25 mouse cellular contexts compared by ENCODE assay signal in genomic region chr7:96562890-96563289, GRCm38 (mm10).
DNase-seq lines count a peak whose midpoint lies in the region; ATAC-seq and TF ChIP-seq lines count a peak whose summit lies in the region.
"Had no signal": no experiment of that assay in that cellular context is flagged by ENCODE, and none has a peak within 500 bp of the region (broad histone marks: within the 10 kb centered on the region; RNA-seq: fewer than 3 reads in every experiment).

No protein-coding gene starts in this region.

- H3ac ChIP-seq in myocyte (ENCODE audit: control insufficient read depth, insufficient read length), result no peak overlapping the region

- no peaks in the 10 kb centered on the region for H3K36me3 ChIP-seq in kidney, embryonic 15.5 days
- peaks cover 1% of the 10 kb centered on the region for H3K36me3 ChIP-seq in embryonic facial prominence, embryonic 10.5 days (replicated peaks)
- no peaks in the 10 kb centered on the region for H3K36me3 ChIP-seq in myocyte (ENCODE audit: control insufficient read depth, insufficient read depth)
- H3K36me3 ChIP-seq in liver, embryonic 12.5 days, result no peaks in the 10 kb centered on the region
- H3K36me3 ChIP-seq: embryonic facial prominence, embryonic 15.5 days; forebrain, embryonic 12.5 days; forebrain, embryonic 15.5 days had no signal

- no peaks in the 10 kb centered on the region for H3K79me2 ChIP-seq in myocyte (ENCODE audit: control insufficient read depth, insufficient read depth)

- H3K27ac ChIP-seq in kidney, embryonic 15.5 days, result no peak overlapping the region
- no peak overlapping the region for H3K27ac ChIP-seq in embryonic facial prominence, embryonic 10.5 days (replicated peaks)
- H3K27ac ChIP-seq in liver, embryonic 12.5 days, result no peak overlapping the region
- H3K27ac ChIP-seq: embryonic facial prominence, embryonic 15.5 days; forebrain, embryonic 12.5 days; forebrain, embryonic 15.5 days; hindbrain, embryonic 14.5 days; hindbrain, postnatal 0 days had no signal

- H3K4me1 ChIP-seq in kidney, embryonic 15.5 days, result peaks cover 39% of the 10 kb centered on the region
- peaks cover 21% of the 10 kb centered on the region for H3K4me1 ChIP-seq in embryonic facial prominence, embryonic 10.5 days
- no peaks in the 10 kb centered on the region for H3K4me1 ChIP-seq in liver, embryonic 12.5 days

- H3K9me3 ChIP-seq in kidney, embryonic 15.5 days (replicated peaks), result no peaks in the 10 kb centered on the region
- H3K9me3 ChIP-seq in embryonic facial prominence, embryonic 10.5 days, result no peaks in the 10 kb centered on the region
- no peaks in the 10 kb centered on the region for H3K9me3 ChIP-seq in liver, embryonic 12.5 days (replicated peaks)
- H3K9me3 ChIP-seq: embryonic facial prominence, embryonic 15.5 days; forebrain, embryonic 15.5 days had no signal

- ATAC-seq in kidney, embryonic 15.5 days (replicated peaks; ENCODE audit: low FRiP score), result peak; percentile 49
- ATAC-seq in CD4-positive, CD25-positive, alpha-beta regulatory T cell, adult 4 months, result no peak
- no peak for ATAC-seq in liver, embryonic 12.5 days
- ATAC-seq: forebrain, embryonic 15.5 days; hindbrain, postnatal 0 days; inflammation-experienced regulatory T-cells, adult 6 months had no signal

- DNase-seq in kidney, postnatal 4 days, result no peak
- peak; percentile 90 for DNase-seq in Muller cell, postnatal 12 days (ENCODE audit: inconsistent ontology term)
- DNase-seq in embryonic facial prominence, embryonic 10.5 days (ENCODE audit: low spot score), result peak; percentile 23
- no peak for DNase-seq in retina, embryonic 14.5 days (ENCODE audit: low spot score)
- DNase-seq: adrenal gland, adult 8-10 months; adrenal gland, postnatal 25 days; cerebellum, adult 11-12 months; cerebellum, adult 8-10 months; cerebellum, postnatal 10 days; cerebellum, postnatal 36 days; embryo, embryonic 11 days; gastrocnemius, postnatal 10 days; heart, adult 11 months; kidney, adult 18-20 months had no signal

- no peak for TF ChIP-seq POLR2A in myocyte (IDR thresholded peaks at IDR 0.05; ENCODE audit: insufficient read length, low read depth)

- no peak overlapping the region for H3K9ac ChIP-seq in kidney, embryonic 15.5 days
- no peak overlapping the region for H3K9ac ChIP-seq in liver, embryonic 12.5 days
- H3K9ac ChIP-seq: embryonic facial prominence, embryonic 15.5 days; forebrain, embryonic 12.5 days; forebrain, embryonic 15.5 days; hindbrain, embryonic 14.5 days had no signal

- no peak overlapping the region for H3K4me3 ChIP-seq in kidney, embryonic 15.5 days (replicated peaks)
- no peak overlapping the region for H3K4me3 ChIP-seq in embryonic facial prominence, embryonic 10.5 days
- H3K4me3 ChIP-seq in myocyte, result no peak overlapping the region
- H3K4me3 ChIP-seq in liver, embryonic 12.5 days, result no peak overlapping the region
- H3K4me3 ChIP-seq: embryonic facial prominence, embryonic 15.5 days; forebrain, embryonic 12.5 days; forebrain, embryonic 15.5 days had no signal

- 31% methylated on average over 3 of the region's 3 CpGs for WGBS in kidney, embryonic 15.5 days
- 30% methylated on average over 3 of the region's 3 CpGs for WGBS in embryonic facial prominence, embryonic 10.5 days
- 31% methylated on average over 3 of the region's 3 CpGs for WGBS in liver, embryonic 12.5 days (ENCODE audit: insufficient replicate concordance)

- H3K4me2 ChIP-seq in kidney, embryonic 15.5 days, result no peak overlapping the region
- peak overlapping the region; percentile 80 for H3K4me2 ChIP-seq in myocyte (ENCODE audit: low read depth)
- H3K4me2 ChIP-seq in liver, embryonic 12.5 days, result no peak overlapping the region
- H3K4me2 ChIP-seq: embryonic facial prominence, embryonic 15.5 days; forebrain, embryonic 12.5 days; forebrain, embryonic 15.5 days; heart, embryonic 11.5 days; hindbrain, embryonic 14.5 days had no signal

- H3K27me3 ChIP-seq in kidney, embryonic 15.5 days, result peaks cover 5% of the 10 kb centered on the region; the same call in 1 of the 2 replicates
- H3K27me3 ChIP-seq in embryonic facial prominence, embryonic 10.5 days (replicated peaks; ENCODE audit: low read depth, poor library complexity, severe bottlenecking), result no peaks in the 10 kb centered on the region
- no peaks in the 10 kb centered on the region for H3K27me3 ChIP-seq in myocyte (ENCODE audit: control insufficient read depth, insufficient read depth, insufficient read length)
- 0 out of 2 replicates have a peak, but pooled peaks cover 12% of the 10 kb centered on the region for H3K27me3 ChIP-seq in liver, embryonic 12.5 days (replicated peaks)
- H3K27me3 ChIP-seq: embryonic facial prominence, embryonic 15.5 days; forebrain, embryonic 15.5 days had no signal

TF ChIP-seq in myocyte, 11 proteins besides CTCF, POLR2A, EP300 and RAD21:
- TF ChIP-seq MYOD1 (IDR thresholded peaks at IDR 0.05; ENCODE audit: control insufficient read depth in 1 of 3, insufficient read length in 2 of 3, low read depth in 2 of 3) (peak in 1 of 3 experiments; percentile 31), MAX (IDR thresholded peaks at IDR 0.05; ENCODE audit: low read depth) (no peak)
TF ChIP-seq in myocyte: peak in this region for 1.

Comparison
In these comparisons a context has a peak if more than half of its experiments do, and no peak if none do; other contexts are left out.
1. DNase-seq: peak in Muller cell, postnatal 12 days (single experiment) and embryonic facial prominence, embryonic 10.5 days (single experiment); none in kidney, postnatal 4 days (0 of 2) and retina, embryonic 14.5 days (single experiment).